Mouse (Mus musculus): Measurements from ENCODE around the gene Mki67. TPM values are rescaled to one million over a fixed set of nuclear protein-coding genes. Genes with fewer than 3 reads are reported as not detected.
"Not testable (repeated sequence)": the region's sequence is repeated elsewhere in the genome, so short reads cannot be mapped to it uniquely, and the experiment has no call there.

Gene Mki67
- total RNA-seq, 2 experiments from 2014 or later = 2.3 to 2.4 TPM

GRCm38 (mm10) chr7:135722011-135722838 is 6.1 kb upstream of the Mki67 start:
- DNase-seq (ENCODE audit: low spot score in 2 of 2) = no peak
- intact Hi-C loops (cut with DNase I) = no loop called here

GRCm38 (mm10) chr7:135721436-135721992 is 5.4 kb upstream of the Mki67 start:
- DNase-seq (ENCODE audit: low spot score in 2 of 2) = no peak
- intact Hi-C loops (cut with DNase I) = no loop called here

GRCm38 (mm10) chr7:135716968-135717557 is 902 bp upstream of the Mki67 start:
- DNase-seq (ENCODE audit: low spot score in 2 of 2) = no peak
- intact Hi-C loops (cut with DNase I) = no loop called here

- intact Hi-C loops (cut with DNase I) = no loop called here
- peak; percentile 85 to 86 for DNase-seq (ENCODE audit: low spot score in 2 of 2)
These were observed 300 bp upstream of the Mki67 start for GRCm38 (mm10) chr7:135716445-135716877.

- no peak for DNase-seq (ENCODE audit: low spot score in 2 of 2)
- intact Hi-C loops (cut with DNase I) = no loop called here
These were observed 995 bp downstream of the Mki67 start for GRCm38 (mm10) chr7:135715166-135715565.

- intact Hi-C loops (cut with DNase I) = no loop called here
- no peak for DNase-seq (ENCODE audit: low spot score in 2 of 2)
These were observed 2.8 kb downstream of the Mki67 start for GRCm38 (mm10) chr7:135713326-135713725.

- intact Hi-C loops (cut with DNase I) = no loop called here
- DNase-seq (ENCODE audit: low spot score in 2 of 2) = no peak
These were observed 3.6 kb downstream of the Mki67 start for GRCm38 (mm10) chr7:135712534-135712933.

- intact Hi-C loops (cut with DNase I) = no loop called here
- DNase-seq (ENCODE audit: low spot score in 2 of 2) = no peak
These were observed 5.5 kb downstream of the Mki67 start for GRCm38 (mm10) chr7:135710702-135711101.

GRCm38 (mm10) chr7:135705753-135706152 is 10.4 kb downstream of the Mki67 start:
- intact Hi-C loops (cut with DNase I) = no loop called here
- DNase-seq (ENCODE audit: low spot score in 2 of 2) = no peak

- intact Hi-C loops (cut with DNase I) = no loop called here
- DNase-seq (ENCODE audit: low spot score in 2 of 2) = no peak
These were observed 11.1 kb downstream of the Mki67 start for GRCm38 (mm10) chr7:135705083-135705482.

GRCm38 (mm10) chr7:135704251-135704650 is 11.9 kb downstream of the Mki67 start:
- intact Hi-C loops (cut with DNase I) = no loop called here
- DNase-seq (ENCODE audit: low spot score in 2 of 2) = no peak

- DNase-seq (ENCODE audit: low spot score in 2 of 2) = no peak
- intact Hi-C loops (cut with DNase I) = no loop called here
These were observed 12.5 kb downstream of the Mki67 start for GRCm38 (mm10) chr7:135703600-135704148.

GRCm38 (mm10) chr7:135699351-135699750 is 16.8 kb downstream of the Mki67 start:
- DNase-seq (ENCODE audit: low spot score in 2 of 2) = peak in 1 of 2 experiments; percentile 25
- intact Hi-C loops (cut with DNase I) = not testable (repeated sequence)

GRCm38 (mm10) chr7:135698362-135698761 is 17.8 kb downstream of the Mki67 start:
- no peak for DNase-seq (ENCODE audit: low spot score in 2 of 2)
- intact Hi-C loops (cut with DNase I) = no loop called here

- intact Hi-C loops (cut with DNase I) = not testable (repeated sequence)
These were observed 19.0 kb downstream of the Mki67 start for GRCm38 (mm10) chr7:135697021-135697740.

GRCm38 (mm10) chr7:135696127-135696526 is 20.0 kb downstream of the Mki67 start:
- DNase-seq (ENCODE audit: low spot score in 2 of 2) = no peak
- intact Hi-C loops (cut with DNase I) = no loop called here

More at GRCm38 (mm10) chr7:135697021-135697740, 19.0 kb downstream of the Mki67 start:
- DNase-seq (ENCODE audit: low spot score in 2 of 2) = not testable (repeated sequence)

- intact Hi-C loops (cut with DNase I) = no loop called here
These were observed 21.4 kb downstream of the Mki67 start for GRCm38 (mm10) chr7:135694796-135695195.

GRCm38 (mm10) chr7:135694130-135694529 is 22.0 kb downstream of the Mki67 start:
- intact Hi-C loops (cut with DNase I) = no loop called here
- no peak for DNase-seq (ENCODE audit: low spot score in 2 of 2)

More at GRCm38 (mm10) chr7:135694796-135695195, 21.4 kb downstream of the Mki67 start:
- DNase-seq (ENCODE audit: low spot score in 2 of 2) = no peak

GRCm38 (mm10) chr7:135691941-135692340 is 24.2 kb downstream of the Mki67 start:
- intact Hi-C loops (cut with DNase I) = no loop called here
- DNase-seq (ENCODE audit: low spot score in 2 of 2) = no peak

GRCm38 (mm10) chr7:135689396-135689795 is 26.8 kb downstream of the Mki67 start:
- DNase-seq (ENCODE audit: low spot score in 2 of 2) = no peak
- intact Hi-C loops (cut with DNase I) = no loop called here

Data from left cerebral cortex, postnatal 14 days (tissue).